Mouse (Mus musculus) G1E (cell line): ENCODE measurements around the gene Cacfd1. TPM values are rescaled to one million over a fixed set of nuclear protein-coding genes. Genes with fewer than 3 reads are reported as not detected.

Experiments used
- ATAC-seq: 2 replicates; pipeline ENCODE4 v1.8.0; 2016; ENCODE audit warnings: mild to moderate bottlenecking; ENCODE audit not compliant: insufficient number of reproducible peaks, poor library complexity, low FRiP score, severe bottlenecking; ENCODE audit errors: extremely low read depth
- DNase-seq: peaks from one replicate; pipeline ENCODE4 v3.0.0; 2012; ENCODE audit warnings: low spot score
- H3K27me3 ChIP-seq: 2 replicates; pipeline ENCODE4 v1.6.1; 2012; ENCODE audit warnings: mild to moderate bottlenecking, low read length, inconsistent platforms; ENCODE audit not compliant: insufficient read depth
- H3K36me3 ChIP-seq: replicated peaks from 2 replicates; pipeline ENCODE3; 2012; ENCODE audit warnings: mild to moderate bottlenecking, inconsistent platforms
- H3K4me1 ChIP-seq: 2 replicates; pipeline ENCODE4 v1.6.1; 2012; ENCODE audit warnings: low read depth, low read length, inconsistent platforms, mixed read lengths; ENCODE audit not compliant: insufficient read depth
- H3K4me3 ChIP-seq: 2 replicates; pipeline ENCODE4 v1.5.1; 2012; ENCODE audit warnings: low read depth, mild to moderate bottlenecking, inconsistent platforms, low read length, moderate library complexity, mixed read lengths
- H3K9me3 ChIP-seq: replicated peaks from 2 replicates; pipeline ENCODE4 v1.6.1; 2012; ENCODE audit warnings: inconsistent platforms
- CTCF ChIP-seq: IDR thresholded peaks from 2 replicates; pipeline ENCODE4 v1.5.1; 2012; ENCODE audit warnings: low read depth, low read length, inconsistent platforms, mixed read lengths
- GATA1 ChIP-seq: IDR thresholded peaks from 2 replicates; pipeline ENCODE4 v1.6.1; 2012; ENCODE audit warnings: borderline replicate concordance, low read length, inconsistent platforms, mixed read lengths
- GATA2 ChIP-seq: IDR thresholded peaks from 2 replicates; pipeline ENCODE4 v1.6.1; 2012; ENCODE audit warnings: low read depth, low read length, inconsistent platforms, borderline replicate concordance
- POLR2AphosphoS5 ChIP-seq: IDR thresholded peaks from 2 replicates; pipeline ENCODE4 v1.6.1; 2012; ENCODE audit warnings: low read depth, low read length, inconsistent platforms; ENCODE audit not compliant: insufficient replicate concordance
- TAL1 ChIP-seq: conservative IDR thresholded peaks from 2 replicates; pipeline ENCODE4 v1.6.1; 2012; ENCODE audit warnings: low read depth, low read length, inconsistent platforms, mixed read lengths
- polyA plus RNA-seq: library from polyadenylated mRNA; stranded (reverse); fragments of >175 nt; gene quantifications from 2 replicates; pipeline ENCODE4 v1.2.3, GENCODE M21; 2012
- total RNA-seq, 2 experiments: library from RNA; stranded (forward) in 1 of 2; stranded (reverse) in 1 of 2; fragments of 200-1000 nt in 1 of 2; fragments of >200 nt in 1 of 2; fragmentation: Nextera tagmentation in 1 of 2; gene quantifications; 2 replicates each; pipeline ENCODE4 v1.2.3; 2014 to 2017

Gene Cacfd1
- total and polyA plus RNA-seq, 3 experiments = 7.4 to 20.8 (median 15.8) TPM

DNA sequence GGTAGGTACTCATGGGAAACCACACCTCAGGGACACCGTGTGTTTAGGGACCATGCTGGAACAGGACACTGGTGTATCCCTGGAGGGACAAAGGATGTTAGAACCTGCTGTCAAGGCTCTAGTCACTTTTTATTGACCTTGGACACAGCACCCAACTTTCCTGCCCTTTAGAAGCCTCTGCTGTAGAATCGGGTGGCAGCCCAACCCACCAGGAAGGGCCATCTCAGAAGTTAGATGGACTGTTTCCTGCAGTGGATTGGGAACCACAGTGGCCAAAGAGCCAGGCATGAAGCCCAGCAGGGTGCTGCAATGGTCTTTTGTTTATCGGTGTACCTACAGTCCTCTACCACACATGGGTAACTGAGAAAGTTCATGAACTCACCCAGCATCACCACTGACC is 34.9 kb downstream of the Cacfd1 start:
- ATAC-seq (no peak), DNase-seq (no peak)
- Histone ChIP-seq H3K9me3 (no peaks in the 10 kb centered on the region), H3K4me3 (no peak overlapping the region), H3K36me3 (no peaks in the 10 kb centered on the region), H3K27me3 (peaks cover 41% of the 10 kb centered on the region), H3K4me1 (no peaks in the 10 kb centered on the region)
- TF ChIP-seq TAL1 = no peak

DNA sequence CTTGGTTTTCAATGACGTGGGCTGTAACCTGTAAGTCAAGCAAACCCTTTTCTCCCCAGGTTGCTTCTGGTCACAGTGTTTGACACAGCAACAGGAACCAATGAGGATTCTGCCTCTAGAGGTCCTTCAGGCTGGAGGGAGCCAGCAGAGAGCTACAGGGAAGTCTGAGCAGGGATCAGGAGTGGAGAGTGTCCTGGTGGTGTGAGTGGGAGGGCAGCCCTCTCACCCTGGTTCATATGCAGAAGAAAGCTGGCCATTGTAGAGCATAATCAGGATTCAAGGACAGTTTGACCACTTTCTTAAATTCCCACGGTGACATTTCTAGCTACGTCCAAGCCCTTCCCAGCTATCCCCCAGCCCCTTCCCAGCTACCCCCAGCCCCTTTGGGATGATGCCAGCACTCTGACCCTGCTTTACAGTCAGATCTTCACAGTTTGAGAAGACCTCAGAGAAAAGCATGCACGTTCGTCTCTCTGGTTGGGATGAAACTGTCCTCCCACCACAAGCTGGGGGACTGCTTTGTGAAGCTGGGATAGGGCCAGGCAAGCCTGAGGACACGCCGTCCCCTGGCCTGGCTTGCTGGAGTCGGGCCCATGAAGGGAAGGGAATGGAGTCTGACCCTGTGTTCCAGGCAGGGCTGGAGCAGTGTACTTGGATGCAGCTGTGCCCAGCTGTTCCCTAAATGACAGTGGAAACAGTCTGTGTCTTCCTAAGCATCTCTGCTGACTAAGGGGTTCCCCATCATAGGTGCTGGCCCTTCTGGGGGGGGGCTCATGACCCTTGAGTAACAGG is 36.4 kb downstream of the Cacfd1 start:
- Histone ChIP-seq H3K36me3 (no peaks in the 10 kb centered on the region), H3K27me3 (peaks cover 35% of the 10 kb centered on the region)

GRCm38 (mm10) chr2:27049408-27049807 is 39.7 kb downstream of the Cacfd1 start:
- H3K4me3 ChIP-seq = no peak overlapping the region
- peaks cover 28% of the 10 kb centered on the region for H3K27me3 ChIP-seq
- no peak for ATAC-seq

More for the DNA sequence above, 36.4 kb downstream of the Cacfd1 start:
- H3K4me1 ChIP-seq = no peaks in the 10 kb centered on the region
- ATAC-seq (no peak), DNase-seq (no peak)
- TF ChIP-seq GATA1 = no peak
- TF ChIP-seq CTCF = no peak
- no peak for TF ChIP-seq GATA2
- TF ChIP-seq TAL1 = no peak
- no peak for TF ChIP-seq POLR2AphosphoS5
- H3K9me3 ChIP-seq = no peaks in the 10 kb centered on the region
- no peak overlapping the region for H3K4me3 ChIP-seq

GRCm38 (mm10) chr2:27058251-27058650 is 48.5 kb downstream of the Cacfd1 start:
- H3K27me3 ChIP-seq = peaks cover 13% of the 10 kb centered on the region; the same call in 1 of the 2 replicates
- H3K4me3 ChIP-seq = no peak overlapping the region

More at GRCm38 (mm10) chr2:27049408-27049807, 39.7 kb downstream of the Cacfd1 start:
- Histone ChIP-seq H3K36me3 (no peaks in the 10 kb centered on the region), H3K4me1 (no peaks in the 10 kb centered on the region), H3K9me3 (no peaks in the 10 kb centered on the region)
- DNase-seq = no peak
- TF ChIP-seq TAL1 (no peak), POLR2AphosphoS5 (no peak), GATA2 (no peak), GATA1 (no peak), CTCF (no peak)

DNA sequence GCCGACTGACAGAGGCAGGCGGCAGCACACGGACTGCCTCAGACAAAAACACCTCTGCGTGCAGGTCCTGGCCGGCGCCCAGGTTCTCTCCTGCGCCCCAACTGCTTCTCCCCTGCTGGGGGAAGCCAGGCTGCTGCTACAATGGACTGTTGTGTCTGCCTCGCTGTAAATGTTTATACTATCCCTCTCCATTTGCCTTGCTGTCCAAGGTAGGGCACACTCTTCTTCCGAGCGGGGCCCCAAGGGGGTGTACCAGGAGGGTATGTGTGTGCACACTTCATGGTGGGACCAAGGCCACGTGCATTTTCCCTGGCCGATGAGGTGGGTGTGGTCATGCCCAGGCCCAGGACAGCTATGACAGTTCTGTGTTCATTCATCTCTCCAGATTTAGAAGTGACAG is 49.0 kb downstream of the Cacfd1 start:
- Histone ChIP-seq H3K4me1 (no peaks in the 10 kb centered on the region), H3K4me3 (no peak overlapping the region), H3K9me3 (no peaks in the 10 kb centered on the region), H3K27me3 (peaks cover 13% of the 10 kb centered on the region; the same call in 1 of the 2 replicates), H3K36me3 (no peaks in the 10 kb centered on the region)
- DNase-seq (no peak), ATAC-seq (no peak)
- no peak for TF ChIP-seq TAL1
- TF ChIP-seq GATA1 = no peak
- no peak for TF ChIP-seq CTCF
- no peak for TF ChIP-seq GATA2

More at GRCm38 (mm10) chr2:27058251-27058650, 48.5 kb downstream of the Cacfd1 start:
- TF ChIP-seq GATA1 (no peak), POLR2AphosphoS5 (no peak), GATA2 (no peak), TAL1 (no peak), CTCF (no peak)
- DNase-seq (no peak), ATAC-seq (no peak)
- Histone ChIP-seq H3K4me1 (no peaks in the 10 kb centered on the region), H3K9me3 (no peaks in the 10 kb centered on the region), H3K36me3 (no peaks in the 10 kb centered on the region)

- DNase-seq = no peak
- H3K27me3 ChIP-seq = peaks cover 13% of the 10 kb centered on the region; the same call in 1 of the 2 replicates
- no peak for ATAC-seq
- H3K36me3 ChIP-seq = no peaks in the 10 kb centered on the region
- TF ChIP-seq TAL1 = no peak
- no peak for TF ChIP-seq POLR2AphosphoS5
- TF ChIP-seq GATA2 = no peak
- no peak for TF ChIP-seq CTCF
- no peak for TF ChIP-seq GATA1
- no peaks in the 10 kb centered on the region for H3K9me3 ChIP-seq
- H3K4me1 ChIP-seq = no peaks in the 10 kb centered on the region
- H3K4me3 ChIP-seq = no peak overlapping the region
Measured at GRCm38 (mm10) chr2:27059187-27059586, 49.5 kb downstream of the Cacfd1 start.
